Mouse (Mus musculus): ENCODE results near the gene Sctr. TPM values are rescaled to one million over a fixed set of nuclear protein-coding genes. Genes with fewer than 3 reads are reported as not detected.
A peak's percentile ranks its signal among the peaks of the same experiment; 100 is the strongest.

The Sctr gene
- polyA plus RNA-seq, 2 experiments from 2014 or later: 0.23 TPM; not detected in 1

DNA sequence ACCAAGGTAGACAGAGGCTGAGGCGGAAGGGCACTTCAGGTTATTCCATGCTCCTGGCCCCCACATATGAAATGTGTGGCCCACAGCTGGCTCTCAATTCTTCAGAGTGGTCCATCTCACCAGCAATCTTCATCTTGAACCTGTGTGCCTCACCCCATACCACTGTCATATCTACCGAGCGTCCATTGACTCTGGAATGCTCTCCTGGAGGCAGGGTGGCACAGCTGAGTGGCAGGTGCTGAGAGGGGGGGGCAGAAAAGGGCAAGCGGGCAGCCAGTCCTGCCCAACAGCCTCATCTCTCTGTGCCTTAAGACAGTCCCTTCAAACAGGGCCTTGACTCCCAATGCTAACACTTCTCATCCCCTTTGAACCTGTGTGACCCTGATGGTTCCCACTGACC lies 64.4 kb downstream of the Sctr start:
- ATAC-seq: no peak

GRCm38 (mm10) chr1:120072900-120073299 lies 66.2 kb downstream of the Sctr start:
- no peak for ATAC-seq

DNA sequence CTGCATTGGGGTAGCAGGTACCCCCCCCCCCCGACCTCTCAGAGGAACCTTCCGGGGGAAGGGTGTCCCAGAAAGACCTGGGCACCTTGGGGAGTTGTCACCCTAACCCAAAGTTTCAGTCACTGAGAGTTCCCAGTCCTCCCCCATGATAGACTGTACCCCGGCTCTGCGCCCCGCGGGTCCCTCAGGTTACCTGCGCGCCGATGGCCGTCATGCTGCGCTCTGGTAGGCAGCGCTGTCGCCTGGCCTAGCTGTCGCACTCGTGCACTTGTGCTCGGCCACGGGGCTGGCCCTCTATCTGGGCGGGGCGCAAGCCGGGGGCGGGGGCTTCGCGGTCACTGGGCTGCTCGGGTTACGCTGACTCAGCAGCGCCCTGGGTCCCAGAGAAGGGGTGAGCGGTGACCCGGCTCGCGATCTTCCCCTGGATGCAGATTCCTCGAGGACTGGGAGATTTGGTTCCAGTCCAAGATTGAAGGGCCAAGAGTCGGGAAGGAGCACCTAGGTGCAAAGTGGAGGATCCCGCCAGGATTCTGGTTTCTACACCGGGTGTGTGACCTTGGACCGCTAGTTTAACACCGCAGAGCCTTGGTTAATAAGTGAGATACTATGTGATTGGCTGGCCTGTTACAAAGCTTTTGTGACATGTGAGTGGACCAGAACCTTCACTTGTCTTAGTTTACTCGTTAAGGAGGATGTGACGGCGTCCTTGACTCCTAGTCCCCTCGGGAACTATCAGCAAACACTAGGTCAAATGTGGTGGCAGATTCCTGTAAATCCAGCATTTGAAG lies 67.0 kb downstream of the Sctr start, which contains the start of gene Tmem37:
TSS of gene Tmem37 (minus strand) at position 556 of the 788 bp plus-strand sequence.
- ATAC-seq: peak; percentile 45

DNA sequence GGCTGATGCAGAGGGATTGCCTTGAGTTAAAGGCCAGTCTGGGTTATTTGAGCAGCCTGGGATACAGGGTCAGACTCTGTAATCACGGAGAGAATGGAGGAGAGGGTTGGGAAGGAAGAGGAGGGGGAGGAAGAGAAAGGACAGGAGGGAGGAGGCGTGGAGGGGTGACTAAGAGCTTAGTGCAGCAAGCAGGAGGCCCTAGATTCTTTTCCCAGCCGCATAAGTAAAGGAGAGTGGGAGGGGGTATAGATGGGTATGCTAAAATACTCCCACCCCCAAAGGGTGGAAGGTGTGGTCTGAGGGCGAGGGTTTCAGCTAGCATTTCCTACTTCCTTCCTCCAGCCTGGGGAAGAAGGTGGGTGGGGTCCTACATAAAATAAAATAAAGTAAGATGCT lies 67.6 kb downstream of the Sctr start:
- ATAC-seq: no peak

GRCm38 (mm10) chr1:120074931-120075330 lies 68.2 kb downstream of the Sctr start:
- no peak for ATAC-seq

DNA sequence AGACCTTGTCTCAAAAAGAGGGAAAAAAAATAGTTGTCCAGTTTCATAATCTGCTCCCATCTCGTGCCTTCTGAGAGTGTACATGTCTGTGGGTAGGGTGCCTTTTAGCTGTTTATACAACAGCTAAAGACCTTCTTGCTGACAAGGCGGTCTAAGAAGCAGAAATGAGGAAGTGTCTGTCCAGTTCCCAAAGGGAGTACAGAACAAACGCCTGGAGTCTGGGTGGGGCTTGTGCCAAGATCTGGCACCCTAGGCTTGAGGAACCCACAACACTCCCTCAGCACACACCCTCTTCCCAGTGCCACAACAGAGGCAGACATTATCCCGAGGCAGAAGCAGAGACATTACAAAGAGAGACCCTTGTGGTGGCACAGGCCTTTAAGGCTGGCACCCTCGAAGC lies 68.8 kb downstream of the Sctr start:
- no peak for ATAC-seq

DNA sequence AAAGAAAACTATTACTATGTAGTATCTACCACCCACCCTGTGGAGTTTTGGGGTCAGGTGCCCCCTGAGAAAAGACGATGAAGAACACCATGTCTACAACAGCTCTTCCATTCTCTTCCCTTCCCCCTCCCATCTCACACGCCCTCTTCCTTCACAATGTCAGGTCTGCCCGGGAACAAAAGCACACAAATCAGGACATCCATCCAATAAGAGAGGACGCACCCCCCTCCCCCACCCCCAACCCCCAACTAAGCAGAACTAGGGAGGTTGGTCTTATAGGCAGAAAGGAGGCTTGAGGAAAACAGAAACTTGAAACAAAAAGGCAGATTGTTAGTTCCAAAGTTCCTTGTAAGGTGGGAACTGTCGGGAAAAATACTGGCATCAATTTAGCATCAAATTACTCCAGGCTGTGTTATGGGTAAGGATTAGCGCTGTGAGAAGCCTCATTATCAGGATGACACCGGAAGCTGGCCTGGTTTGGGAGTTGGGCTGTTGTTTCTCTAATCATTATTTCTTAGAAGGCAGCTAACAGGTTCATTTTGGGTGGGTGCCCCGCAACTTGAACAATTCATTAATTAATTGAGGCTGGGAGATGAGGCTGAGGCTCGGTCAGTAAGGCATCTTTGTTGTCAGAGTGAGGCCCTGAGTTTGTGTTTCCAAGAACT lies 71.2 kb downstream of the Sctr start:
- ATAC-seq: no peak

GRCm38 (mm10) chr1:120080632-120081031 lies 73.9 kb downstream of the Sctr start:
- ATAC-seq: no peak

DNA sequence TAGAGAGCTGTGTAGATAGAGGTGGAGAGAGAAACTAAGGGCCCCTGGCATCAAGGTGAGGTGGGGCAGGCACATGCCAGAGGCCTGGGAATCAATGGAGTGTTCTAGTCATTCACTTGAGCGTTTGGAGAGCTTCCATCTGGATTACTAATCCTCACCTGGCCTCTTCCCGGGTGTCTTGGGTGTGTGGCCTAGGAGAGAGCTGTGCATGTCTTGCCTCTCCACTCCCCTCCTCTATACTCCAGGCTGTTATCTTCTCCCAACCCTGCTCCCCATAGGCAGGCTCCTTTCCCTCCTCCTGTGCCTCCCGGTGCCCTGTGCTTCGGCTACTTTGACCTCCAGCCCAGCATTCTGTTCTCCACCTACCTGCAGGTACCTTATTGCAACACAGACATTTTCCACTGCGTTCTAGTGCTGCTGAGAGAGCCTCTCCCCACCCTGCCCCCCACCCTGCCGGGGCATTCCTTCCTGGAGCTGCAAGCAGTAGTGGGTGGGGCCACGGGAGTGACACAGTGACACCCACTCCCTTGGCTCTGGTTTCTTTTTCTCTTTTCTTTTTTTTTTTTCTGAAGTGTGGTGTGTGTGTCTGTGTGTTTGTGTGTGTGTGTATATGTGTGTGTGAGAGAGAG lies 76.4 kb downstream of the Sctr start:
- no peak for ATAC-seq

GRCm38 (mm10) chr1:120083921-120084517 lies 77.3 kb downstream of the Sctr start:
- ATAC-seq: no peak

DNA sequence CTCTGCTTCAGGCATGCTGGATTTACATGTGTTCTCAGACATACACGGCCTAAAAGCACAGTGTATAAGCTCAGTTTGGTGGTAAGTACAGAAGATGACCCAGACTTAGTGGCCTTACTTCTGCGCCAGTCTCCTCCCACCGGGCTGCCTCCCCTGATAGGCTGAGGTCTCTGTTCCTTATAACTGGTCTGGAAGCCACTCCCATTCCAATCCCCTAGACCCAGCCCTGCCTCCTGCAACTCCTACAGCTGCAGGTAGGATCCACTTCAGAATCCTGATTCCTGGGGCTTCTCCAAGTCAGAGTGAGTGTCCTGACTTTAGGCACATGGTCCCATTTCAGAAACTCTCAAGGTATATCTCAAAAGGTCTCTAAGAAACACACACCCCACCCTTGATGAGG lies 79.0 kb downstream of the Sctr start:
- ATAC-seq: no peak

- ATAC-seq: no peak
Measured at GRCm38 (mm10) chr1:120086644-120087043, 80.0 kb downstream of the Sctr start.

DNA sequence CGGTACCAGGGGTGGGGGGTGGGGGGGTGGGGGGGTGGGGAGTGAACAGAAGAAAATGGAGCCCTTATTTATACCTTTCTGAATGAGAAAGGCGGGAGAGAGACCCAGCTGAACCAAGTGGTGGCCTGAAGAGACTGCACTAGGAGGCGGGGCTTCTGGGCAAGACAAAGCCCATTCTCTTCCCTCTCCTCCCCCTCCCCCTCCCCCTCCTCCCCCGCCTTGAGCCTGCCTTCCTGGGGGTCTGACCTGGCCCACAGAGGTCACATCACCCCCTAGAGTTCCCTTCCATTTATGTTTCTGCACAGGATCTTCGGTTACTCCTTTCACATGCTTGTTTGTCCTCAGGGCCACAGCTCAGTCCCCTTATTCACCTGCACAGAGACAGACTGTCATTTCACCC lies 82.5 kb downstream of the Sctr start:
- no peak for ATAC-seq

DNA sequence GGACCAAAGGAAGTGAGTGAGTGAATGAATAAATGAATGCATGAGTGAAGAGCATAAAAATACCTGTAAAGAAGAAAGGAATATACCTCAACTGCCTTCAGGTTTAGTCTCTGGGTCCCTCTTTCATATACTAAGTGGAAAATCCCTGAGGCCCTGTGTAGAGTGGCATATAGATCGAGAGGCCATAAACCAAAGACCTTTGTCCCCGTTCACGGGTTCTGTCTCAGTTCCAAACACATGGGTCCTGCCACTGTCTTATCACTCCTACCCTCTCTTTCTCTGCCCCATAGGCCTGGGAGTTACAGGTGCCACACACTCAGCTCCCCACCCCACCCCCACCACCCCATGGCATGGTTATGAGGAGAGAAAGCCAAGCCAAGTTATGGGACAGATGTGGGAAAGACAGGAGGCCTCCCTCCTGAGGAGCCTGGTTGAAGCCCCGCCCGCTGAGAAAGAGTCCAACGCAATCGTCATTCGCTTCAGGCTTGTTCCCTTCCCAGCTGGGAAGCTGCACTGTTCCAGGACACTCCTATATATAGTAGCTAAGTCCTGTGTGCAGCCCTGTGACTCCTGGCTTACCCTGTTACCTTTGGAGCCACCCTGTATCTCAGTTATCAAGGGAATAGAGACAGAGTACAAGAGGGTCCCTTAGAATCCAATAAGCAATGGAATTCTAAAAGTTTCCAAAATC lies 84.3 kb downstream of the Sctr start:
- no peak for ATAC-seq

GRCm38 (mm10) chr1:120093482-120094134 lies 86.9 kb downstream of the Sctr start:
- ATAC-seq: peak; percentile 85

GRCm38 (mm10) chr1:120094920-120095319 lies 88.2 kb downstream of the Sctr start:
- ATAC-seq: no peak

GRCm38 (mm10) chr1:120098327-120098726 lies 91.6 kb downstream of the Sctr start:
- peak; percentile 27 for ATAC-seq

GRCm38 (mm10) chr1:120099483-120099882 lies 92.8 kb downstream of the Sctr start:
- ATAC-seq: peak; percentile 34

GRCm38 (mm10) chr1:120100456-120101226 lies 93.9 kb downstream of the Sctr start:
- ATAC-seq: no peak

GRCm38 (mm10) chr1:120101227-120101609 lies 94.5 kb downstream of the Sctr start:
- no peak for ATAC-seq

GRCm38 (mm10) chr1:120105556-120105959 lies 98.9 kb downstream of the Sctr start:
- peak; percentile 66 for ATAC-seq

Measured in activated CD4-positive, CD25-positive, alpha-beta regulatory T cell, adult 4 months (primary cell).